ENCODE assay signal across 8 mouse cellular contexts in the genomic region with DNA sequence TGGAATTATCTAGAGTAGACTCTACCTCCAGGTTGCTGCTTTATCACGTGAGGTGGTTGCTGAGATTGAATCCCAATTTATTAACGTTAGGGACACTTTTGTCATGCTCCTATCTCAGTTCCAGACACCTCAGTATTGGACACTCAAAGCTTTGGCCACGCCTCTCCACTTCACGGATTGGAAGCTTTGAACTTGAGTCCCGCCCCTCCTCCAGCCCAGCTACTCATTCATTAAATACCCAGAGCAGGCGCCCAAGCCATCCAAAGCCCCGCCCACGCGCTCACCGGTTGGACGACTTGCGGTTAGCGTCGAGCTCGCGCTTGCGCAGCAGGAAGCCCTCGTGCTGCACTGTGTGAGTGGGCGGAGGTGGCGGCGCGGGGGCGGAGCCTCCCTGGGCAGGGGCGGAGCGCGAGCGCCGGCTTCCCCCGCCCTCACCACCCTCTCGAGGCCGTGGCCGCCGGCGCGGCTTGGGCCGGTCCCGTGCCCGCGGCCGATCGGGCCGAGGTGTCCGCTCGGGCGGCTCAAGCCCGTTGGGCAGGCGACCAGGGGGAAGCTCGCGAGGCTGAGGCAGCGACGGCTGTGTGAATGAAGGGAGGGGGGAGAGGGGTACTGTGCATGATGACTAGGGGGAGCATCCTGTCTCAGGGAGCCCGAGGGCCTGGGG. TPM values are rescaled to one million over a fixed set of nuclear protein-coding genes. Genes with fewer than 3 reads are reported as not detected.
A peak's percentile ranks its signal among the peaks of the same experiment; 100 is the strongest.
DNase-seq lines count a peak whose midpoint lies in the region; ATAC-seq and TF ChIP-seq lines count a peak whose summit lies in the region.

No protein-coding gene starts in this region.

- ATAC-seq in forebrain, embryonic 12.5 days (ENCODE audit: low FRiP score) = peak; percentile 95
- ATAC-seq in heart, postnatal 0 days (ENCODE audit: insufficient read depth, low read depth) = peak; percentile 98
- ATAC-seq in liver, embryonic 16.5 days (ENCODE audit: low read depth) = peak; percentile 94
- ATAC-seq in neural tube, embryonic 14.5 days (ENCODE audit: low read depth) = peak; percentile 93

- H3K27ac ChIP-seq in forebrain, embryonic 12.5 days = no peak overlapping the region
- H3K27ac ChIP-seq in heart, postnatal 0 days (ENCODE audit: low read depth) = no peak overlapping the region
- H3K27ac ChIP-seq in liver, embryonic 16.5 days (ENCODE audit: low read length) = no peak overlapping the region
- no peak overlapping the region; the same call in 1 of the 2 replicates for H3K27ac ChIP-seq in neural tube, embryonic 14.5 days (ENCODE audit: low read depth, low read length)

- H3K4me2 ChIP-seq in forebrain, embryonic 12.5 days = peak overlapping the region; percentile 68
- H3K4me2 ChIP-seq in heart, postnatal 0 days (ENCODE audit: low read depth, low read length) = peak overlapping the region; percentile 62
- H3K4me2 ChIP-seq in liver, embryonic 16.5 days (ENCODE audit: low read depth, low read length) = peak overlapping the region; percentile 85
- H3K4me2 ChIP-seq in neural tube, embryonic 14.5 days (ENCODE audit: low read depth, low read length) = peak overlapping the region; percentile 66

- peak overlapping the region; percentile 86 for H3K4me3 ChIP-seq in E14TG2a.4 (replicated peaks; ENCODE audit: low read length)
- H3K4me3 ChIP-seq in forebrain, embryonic 12.5 days (replicated peaks) = peak overlapping the region; percentile 50
- H3K4me3 ChIP-seq in heart, postnatal 0 days (ENCODE audit: low read depth, low read length) = peak overlapping the region; percentile 39
- H3K4me3 ChIP-seq in liver, embryonic 16.5 days (ENCODE audit: low read depth, low read length) = peak overlapping the region; percentile 55
- peak overlapping the region; percentile 44 for H3K4me3 ChIP-seq in neural tube, embryonic 14.5 days (ENCODE audit: low read depth, low read length)

- H3K27me3 ChIP-seq in E14TG2a.4 (ENCODE audit: insufficient read depth, low read length) = peaks cover 26% of the 10 kb centered on the region
- peaks cover 80% of the 10 kb centered on the region for H3K27me3 ChIP-seq in forebrain, embryonic 12.5 days
- H3K27me3 ChIP-seq in heart, postnatal 0 days (ENCODE audit: control insufficient read depth, insufficient read depth, low read length) = peaks cover 39% of the 10 kb centered on the region
- H3K27me3 ChIP-seq in liver, embryonic 16.5 days (ENCODE audit: control insufficient read depth, insufficient read depth, low read depth, low read length) = peaks cover 59% of the 10 kb centered on the region
- peaks cover 41% of the 10 kb centered on the region for H3K27me3 ChIP-seq in neural tube, embryonic 14.5 days (ENCODE audit: control insufficient read depth, insufficient read depth, low read length)

- TF ChIP-seq CTCF in E14TG2a.4 (conservative IDR thresholded peaks at IDR 0.05; ENCODE audit: low read length) = no peak
- TF ChIP-seq CTCF in heart, postnatal 0 days (IDR thresholded peaks at IDR 0.05; ENCODE audit: low read depth) = no peak

- 0 out of 2 replicates have a peak, but pooled peaks cover 9% of the 10 kb centered on the region for H3K36me3 ChIP-seq in E14TG2a.4 (ENCODE audit: insufficient read depth, low read length)
- no peaks in the 10 kb centered on the region for H3K36me3 ChIP-seq in forebrain, embryonic 12.5 days (replicated peaks)
- no peaks in the 10 kb centered on the region for H3K36me3 ChIP-seq in heart, postnatal 0 days (replicated peaks; ENCODE audit: control insufficient read depth, insufficient read depth, low read length)
- no peaks in the 10 kb centered on the region for H3K36me3 ChIP-seq in liver, embryonic 16.5 days (ENCODE audit: control insufficient read depth, insufficient read depth)
- H3K36me3 ChIP-seq in neural tube, embryonic 14.5 days (ENCODE audit: control insufficient read depth, insufficient read depth, low read length) = no peaks in the 10 kb centered on the region

- under 1% methylated on average over 51 of the region's 52 CpGs for WGBS in forebrain, embryonic 12.5 days
- 1% methylated on average over 51 of the region's 52 CpGs for WGBS in heart, postnatal 0 days
- under 1% methylated on average over 52 of the region's 52 CpGs for WGBS in liver, embryonic 16.5 days (ENCODE audit: insufficient replicate concordance)
- under 1% methylated on average over 52 of the region's 52 CpGs for WGBS in neural tube, embryonic 14.5 days

- H3K4me1 ChIP-seq in E14TG2a.4 (replicated peaks; ENCODE audit: low read depth, low read length) = peaks cover 84% of the 10 kb centered on the region
- H3K4me1 ChIP-seq in forebrain, embryonic 12.5 days = peaks cover 22% of the 10 kb centered on the region
- H3K4me1 ChIP-seq in heart, postnatal 0 days (ENCODE audit: control insufficient read depth, insufficient read depth) = peaks cover 10% of the 10 kb centered on the region
- peaks cover 16% of the 10 kb centered on the region for H3K4me1 ChIP-seq in liver, embryonic 16.5 days (ENCODE audit: control insufficient read depth, low read depth, low read length)
- no peaks in the 10 kb centered on the region for H3K4me1 ChIP-seq in neural tube, embryonic 14.5 days (ENCODE audit: control insufficient read depth, insufficient read depth, low read length)

- H3K9ac ChIP-seq in forebrain, embryonic 12.5 days = peak overlapping the region; percentile 61
- H3K9ac ChIP-seq in heart, postnatal 0 days (replicated peaks; ENCODE audit: low read depth, low read length) = peak overlapping the region; percentile 31; the same call in 1 of the 2 replicates
- H3K9ac ChIP-seq in liver, embryonic 16.5 days (ENCODE audit: low read depth, low read length) = peak overlapping the region; percentile 61; the same call in 1 of the 2 replicates
- peak overlapping the region; percentile 58; the same call in 1 of the 2 replicates for H3K9ac ChIP-seq in neural tube, embryonic 14.5 days (replicated peaks; ENCODE audit: low read depth, low read length)

- peak; percentile 98 for DNase-seq in c-Kit-positive CD71-positive TER-119-positive erythroid progenitor cells, embryonic 14.5 days (ENCODE audit: low spot score)
- DNase-seq in heart, postnatal 0 days (ENCODE audit: low spot score) = peak; percentile 95
- peak; percentile 100 for DNase-seq in kidney, postnatal 4 days
- peak; percentile 100 for DNase-seq in testis, postnatal 10 days (ENCODE audit: low spot score)

- H3K9me3 ChIP-seq in E14TG2a.4 (ENCODE audit: low read length) = no peaks in the 10 kb centered on the region
- H3K9me3 ChIP-seq in forebrain, embryonic 12.5 days = no peaks in the 10 kb centered on the region
- no peaks in the 10 kb centered on the region for H3K9me3 ChIP-seq in heart, postnatal 0 days (replicated peaks; ENCODE audit: control insufficient read depth, low read length)
- H3K9me3 ChIP-seq in liver, embryonic 16.5 days (replicated peaks; ENCODE audit: control insufficient read depth, low read length) = no peaks in the 10 kb centered on the region
- H3K9me3 ChIP-seq in neural tube, embryonic 14.5 days (ENCODE audit: control insufficient read depth, low read length) = no peaks in the 10 kb centered on the region

- TF ChIP-seq EP300 in heart, postnatal 0 days (IDR thresholded peaks at IDR 0.05; ENCODE audit: low read depth) = no peak

RNA-seq across cellular contexts. Expression of a gene that starts 4.2 kb away (rescaled TPM):
- 1.5 TPM in 1 of 2 replicates, not detected in the other for polyA plus RNA-seq in forebrain, embryonic 12.5 days (2016; fragmentation: Nextera tagmentation; extraction: Ambion mirVana)
- 2.0 TPM in 1 of 2 replicates, not detected in the other for total RNA-seq in heart, postnatal 0 days (2014; rRNA removed; ENCODE audit: low replicate concordance)
- polyA plus RNA-seq in heart, postnatal 0 days (2015; fragmentation: Nextera tagmentation; extraction: Ambion mirVana) = 0.46 TPM in 1 of 2 replicates, not detected in the other
- 0.23 and 0.44 TPM in 2 replicates for polyA plus RNA-seq in liver, embryonic 16.5 days (2015; fragmentation: Nextera tagmentation; extraction: Ambion mirVana)
- polyA plus RNA-seq in neural tube, embryonic 14.5 days (2014; fragmentation: Nextera tagmentation; extraction: Ambion mirVana) = not detected in 2 replicates

RNA-seq across cellular contexts. Expression of a gene that starts 5.6 kb away (rescaled TPM):
- 77.1 and 81.2 TPM in 2 replicates for polyA plus RNA-seq in forebrain, embryonic 12.5 days (2016; fragmentation: Nextera tagmentation; extraction: Ambion mirVana)
- 16.7 and 21.0 TPM in 2 replicates for total RNA-seq in heart, postnatal 0 days (2014; rRNA removed; ENCODE audit: low replicate concordance)
- polyA plus RNA-seq in heart, postnatal 0 days (2015; fragmentation: Nextera tagmentation; extraction: Ambion mirVana) = 14.2 and 18.3 TPM in 2 replicates
- 16.1 and 16.5 TPM in 2 replicates for polyA plus RNA-seq in liver, embryonic 16.5 days (2015; fragmentation: Nextera tagmentation; extraction: Ambion mirVana)
- 29.6 and 35.6 TPM in 2 replicates for polyA plus RNA-seq in neural tube, embryonic 14.5 days (2014; fragmentation: Nextera tagmentation; extraction: Ambion mirVana)

RNA-seq across cellular contexts. Expression of a gene that starts 23.9 kb away (rescaled TPM):
- polyA plus RNA-seq in forebrain, embryonic 12.5 days (2016; fragmentation: Nextera tagmentation; extraction: Ambion mirVana) = 12.4 and 16.5 TPM in 2 replicates
- 150 TPM in 2 replicates for total RNA-seq in heart, postnatal 0 days (2014; rRNA removed; ENCODE audit: low replicate concordance)
- 56.9 and 61.7 TPM in 2 replicates for polyA plus RNA-seq in heart, postnatal 0 days (2015; fragmentation: Nextera tagmentation; extraction: Ambion mirVana)
- 5.2 and 7.6 TPM in 2 replicates for polyA plus RNA-seq in liver, embryonic 16.5 days (2015; fragmentation: Nextera tagmentation; extraction: Ambion mirVana)
- 5.8 and 11.5 TPM in 2 replicates for polyA plus RNA-seq in neural tube, embryonic 14.5 days (2014; fragmentation: Nextera tagmentation; extraction: Ambion mirVana)
